Mouse (Mus musculus): ENCODE measurements at regions not wholly inside any gene's neighbourhood (a gene's known extent, or its start where the extent isn't known, plus 50 kb on each side); places are given as distances from the start of the nearest gene placed in this dataset.

- no peaks in the 10 kb centered on the region for H3K36me3 ChIP-seq (replicated peaks in 1 of 2; ENCODE audit: control insufficient read depth in 1 of 2, insufficient read depth in 1 of 2, low read length in 1 of 2)
- in situ Hi-C loops (cut with MboI; ENCODE audit: low pct_ligation_motif_present, low pct_unique_long_range_greater_than_20kb, low sequenced_read_pairs) (no loop called here), dilution Hi-C loops (cut with MboI; ENCODE audit: extremely low pct_ligation_motif_present, extremely low pct_unique_long_range_greater_than_20kb, low sequenced_read_pairs) (no loop called here)
- no peak overlapping the region for H3K27ac ChIP-seq (ENCODE audit: insufficient read depth, low read depth)
- H3K4me2 ChIP-seq (ENCODE audit: insufficient read depth, low read depth, poor library complexity, severe bottlenecking): no peak overlapping the region
- H3K4me3 ChIP-seq (replicated peaks in 1 of 3; ENCODE audit: low read depth in 2 of 3, low read length in 2 of 3, poor library complexity in 1 of 3): no peak overlapping the region
- no peaks in the 10 kb centered on the region for H3K4me1 ChIP-seq (ENCODE audit: control insufficient read depth in 1 of 2, insufficient read depth in 2 of 2)
- H3K9me3 ChIP-seq (replicated peaks; ENCODE audit: low read length): no peaks in the 10 kb centered on the region
- TF ChIP-seq POLR2AphosphoS2 (IDR thresholded peaks at IDR 0.05; ENCODE audit: low read depth, low read length): no peak
- TF ChIP-seq HCFC1 (IDR thresholded peaks at IDR 0.05; ENCODE audit: low read depth, low read length): no peak
- no peak for TF ChIP-seq IRF4 (IDR thresholded peaks at IDR 0.05; ENCODE audit: low read depth, low read length)
- no peak for TF ChIP-seq NELFE (IDR thresholded peaks at IDR 0.05; ENCODE audit: low read depth, low read length)
- no peak for TF ChIP-seq MAZ (IDR thresholded peaks at IDR 0.05; ENCODE audit: low read depth, low read length)
- TF ChIP-seq ZKSCAN1 (IDR thresholded peaks at IDR 0.05; ENCODE audit: borderline replicate concordance, low read depth, low read length): no peak
- no peak for TF ChIP-seq RCOR1 (conservative IDR thresholded peaks at IDR 0.05; ENCODE audit: low read depth, low read length)
- no peak for TF ChIP-seq EP300 (IDR thresholded peaks at IDR 0.05; ENCODE audit: low read length)
- no peak for TF ChIP-seq ZC3H11A (IDR thresholded peaks at IDR 0.05; ENCODE audit: low read depth, low read length)
- no peak for TF ChIP-seq E2F4 (IDR thresholded peaks at IDR 0.05; ENCODE audit: insufficient replicate concordance, low read depth, low read length)
- TF ChIP-seq JUND (conservative IDR thresholded peaks at IDR 0.05; ENCODE audit: low read depth, low read length): no peak
- no peak for TF ChIP-seq MEF2A (IDR thresholded peaks at IDR 0.05; ENCODE audit: borderline replicate concordance, low read depth, low read length)
- TF ChIP-seq USF2 (conservative IDR thresholded peaks at IDR 0.05; ENCODE audit: low read depth, low read length): no peak
- no peak for DNase-seq (ENCODE audit: extremely low read depth)
- no peak overlapping the region for H3K9ac ChIP-seq (ENCODE audit: insufficient read depth, low read depth)
- H3K27me3 ChIP-seq (replicated peaks): peaks cover 7% of the 10 kb centered on the region
- no peaks in the 10 kb centered on the region for H3K79me2 ChIP-seq (replicated peaks; ENCODE audit: control insufficient read depth, extremely low read depth, insufficient read depth, poor library complexity, severe bottlenecking)
These were observed 66.9 kb downstream of the Lao1 start for GRCm38 (mm10) chr4:119028208-119028821.

GRCm38 (mm10) chr4:119029091-119029490 lies 67.7 kb downstream of the Lao1 start:
- Histone ChIP-seq H3K9ac (ENCODE audit: insufficient read depth, low read depth) (no peak overlapping the region), H3K27me3 (replicated peaks) (peaks cover 7% of the 10 kb centered on the region), H3K9me3 (replicated peaks; ENCODE audit: low read length) (no peaks in the 10 kb centered on the region), H3K79me2 (replicated peaks; ENCODE audit: control insufficient read depth, extremely low read depth, insufficient read depth, poor library complexity, severe bottlenecking) (no peaks in the 10 kb centered on the region), H3K27ac (ENCODE audit: insufficient read depth, low read depth) (no peak overlapping the region), H3K4me2 (ENCODE audit: insufficient read depth, low read depth, poor library complexity, severe bottlenecking) (no peak overlapping the region), H3K36me3 (replicated peaks in 1 of 2; ENCODE audit: control insufficient read depth in 1 of 2, insufficient read depth in 1 of 2, low read length in 1 of 2) (no peaks in the 10 kb centered on the region), H3K4me1 (ENCODE audit: control insufficient read depth in 1 of 2, insufficient read depth in 2 of 2) (no peaks in the 10 kb centered on the region), H3K4me3 (replicated peaks in 1 of 3; ENCODE audit: low read depth in 2 of 3, low read length in 2 of 3, poor library complexity in 1 of 3) (no peak overlapping the region)
- in situ Hi-C loops (cut with MboI; ENCODE audit: low pct_ligation_motif_present, low pct_unique_long_range_greater_than_20kb, low sequenced_read_pairs): no loop called here
- dilution Hi-C loops (cut with MboI; ENCODE audit: extremely low pct_ligation_motif_present, extremely low pct_unique_long_range_greater_than_20kb, low sequenced_read_pairs): no loop called here
- no peak for DNase-seq (ENCODE audit: extremely low read depth)
- TF ChIP-seq POLR2AphosphoS2 (IDR thresholded peaks at IDR 0.05; ENCODE audit: low read depth, low read length) (no peak), ETS1 (conservative IDR thresholded peaks at IDR 0.05; ENCODE audit: low read depth, low read length) (no peak), UBTF (IDR thresholded peaks at IDR 0.05; ENCODE audit: low read depth, low read length) (no peak), EP300 (IDR thresholded peaks at IDR 0.05; ENCODE audit: low read length) (no peak)
